ENCODE assay signal across 14 mouse cellular contexts in genomic region chr5:142443514-142443913, GRCm38 (mm10). TPM values are rescaled to one million over a fixed set of nuclear protein-coding genes. Genes with fewer than 3 reads are reported as not detected.
DNase-seq lines count a peak whose midpoint lies in the region; ATAC-seq and TF ChIP-seq lines count a peak whose summit lies in the region.
"Had no signal": no experiment of that assay in that cellular context is flagged by ENCODE, and none has a peak within 500 bp of the region (broad histone marks: within the 10 kb centered on the region; RNA-seq: fewer than 3 reads in every experiment).

No protein-coding gene starts in this region.

- no peaks in the 10 kb centered on the region for H3K9me3 ChIP-seq in kidney, embryonic 16.5 days (ENCODE audit: low read length)
- H3K9me3 ChIP-seq in embryonic facial prominence, embryonic 15.5 days (replicated peaks), result no peaks in the 10 kb centered on the region
- H3K9me3 ChIP-seq: embryonic facial prominence, embryonic 12.5 days; forebrain, embryonic 15.5 days had no signal

- no peak overlapping the region for H3K9ac ChIP-seq in kidney, embryonic 16.5 days (replicated peaks; ENCODE audit: low read length)
- H3K9ac ChIP-seq in embryonic facial prominence, embryonic 15.5 days, result no peak overlapping the region
- H3K9ac ChIP-seq: embryonic facial prominence, embryonic 12.5 days; forebrain, embryonic 15.5 days had no signal

- TF ChIP-seq CTCF in bone marrow macrophage, adult 2 months (IDR thresholded peaks at IDR 0.05; ENCODE audit: low read depth, low read length), result no peak

- ATAC-seq in kidney, embryonic 16.5 days (ENCODE audit: low FRiP score, low TSS enrichment), result no peak
- ATAC-seq in embryonic facial prominence, embryonic 15.5 days (ENCODE audit: insufficient number of reproducible peaks, low FRiP score, low TSS enrichment, low read depth), result no peak
- ATAC-seq: forebrain, embryonic 15.5 days; inflammation-experienced regulatory T-cells, adult 6 months had no signal

- H3K27me3 ChIP-seq in kidney, embryonic 16.5 days (ENCODE audit: insufficient read depth, low read length), result no peaks in the 10 kb centered on the region
- H3K27me3 ChIP-seq in embryonic facial prominence, embryonic 15.5 days, result no peaks in the 10 kb centered on the region
- H3K27me3 ChIP-seq: embryonic facial prominence, embryonic 12.5 days; forebrain, embryonic 15.5 days had no signal

- H3K79me2 ChIP-seq in macrophage (ENCODE audit: inconsistent target), result peaks cover 59% of the 10 kb centered on the region; the same call in 1 of the 2 replicates

- no peak for TF ChIP-seq POLR2A in bone marrow macrophage, adult 2 months (IDR thresholded peaks at IDR 0.05; ENCODE audit: borderline replicate concordance, low read depth, low read length)

- 59% methylated on average over 15 of the region's 15 CpGs for WGBS in kidney, embryonic 16.5 days
- 78% methylated on average over 15 of the region's 15 CpGs for WGBS in embryonic facial prominence, embryonic 15.5 days
- WGBS in macrophage (ENCODE audit: missing documents), result 13% methylated on average over 15 of the region's 15 CpGs

- no peak overlapping the region for H3K4me3 ChIP-seq in kidney, embryonic 16.5 days (ENCODE audit: low read length)
- peak overlapping the region; percentile 0; the same call in 1 of the 2 replicates for H3K4me3 ChIP-seq in bone marrow macrophage, adult 2 months (ENCODE audit: insufficient read depth, low read length)
- no peak overlapping the region for H3K4me3 ChIP-seq in embryonic facial prominence, embryonic 15.5 days (replicated peaks)
- H3K4me3 ChIP-seq in macrophage (ENCODE audit: inconsistent target), result no peak overlapping the region
- H3K4me3 ChIP-seq: embryonic facial prominence, embryonic 12.5 days; forebrain, embryonic 15.5 days had no signal

- H3K4me2 ChIP-seq in kidney, embryonic 16.5 days (replicated peaks; ENCODE audit: low read depth, low read length), result no peak overlapping the region
- no peak overlapping the region for H3K4me2 ChIP-seq in embryonic facial prominence, embryonic 15.5 days (replicated peaks)
- H3K4me2 ChIP-seq: embryonic facial prominence, embryonic 12.5 days; forebrain, embryonic 15.5 days had no signal

- no peaks in the 10 kb centered on the region for H3K36me3 ChIP-seq in kidney, embryonic 16.5 days (ENCODE audit: insufficient read depth, low read length)
- no peaks in the 10 kb centered on the region for H3K36me3 ChIP-seq in embryonic facial prominence, embryonic 15.5 days
- no peaks in the 10 kb centered on the region for H3K36me3 ChIP-seq in macrophage (ENCODE audit: inconsistent target)
- H3K36me3 ChIP-seq: embryonic facial prominence, embryonic 12.5 days; forebrain, embryonic 15.5 days had no signal

- 0 out of 2 replicates have a peak overlapping the region, but pooled peaks have one; percentile 9 for H3K27ac ChIP-seq in kidney, embryonic 16.5 days (ENCODE audit: low read length)
- peak overlapping the region; percentile 61 for H3K27ac ChIP-seq in bone marrow macrophage, adult 2 months (ENCODE audit: insufficient read depth, low read depth, low read length)
- H3K27ac ChIP-seq in embryonic facial prominence, embryonic 15.5 days (replicated peaks), result 0 out of 2 replicates have a peak overlapping the region, but pooled peaks have one; percentile 44
- H3K27ac ChIP-seq in macrophage, result peak overlapping the region; percentile 25; the same call in 1 of the 2 replicates
- H3K27ac ChIP-seq: embryonic facial prominence, embryonic 12.5 days; forebrain, embryonic 15.5 days had no signal

- peaks cover 63% of the 10 kb centered on the region for H3K4me1 ChIP-seq in kidney, embryonic 16.5 days (ENCODE audit: insufficient read depth, low read length)
- peaks cover 53% of the 10 kb centered on the region for H3K4me1 ChIP-seq in bone marrow macrophage, adult 2 months (ENCODE audit: control insufficient read depth, insufficient read depth, low read length)
- peaks cover 81% of the 10 kb centered on the region for H3K4me1 ChIP-seq in embryonic facial prominence, embryonic 15.5 days

- DNase-seq in kidney, postnatal 25 days, result no peak
- no peak for DNase-seq in frontal cortex, adult 2 months (ENCODE audit: extremely low spot score in 1 of 2, low spot score in 1 of 2)
- no peak for DNase-seq in adrenal gland, postnatal 25 days
- DNase-seq: adrenal gland, postnatal 36 days; cerebellum, adult 2 months; spleen, adult 18-20 months; thymus, postnatal 36 days had no signal

RNA-seq across cellular contexts. Expression of gene Ap5z1, which starts 20.2 kb away (rescaled TPM):
- 13.2 and 13.8 TPM in 2 replicates for polyA plus RNA-seq in kidney, embryonic 16.5 days (2015; fragmentation: Nextera tagmentation; extraction: Ambion mirVana)
- 28.9 and 29.1 TPM in 2 replicates for polyA plus RNA-seq in bone marrow macrophage, adult 2 months (2012; ENCODE audit: insufficient read depth, insufficient read length, missing spikeins)
- polyA plus RNA-seq in embryonic facial prominence, embryonic 15.5 days (2015; fragmentation: Nextera tagmentation; extraction: Ambion mirVana), result 9.9 and 11.8 TPM in 2 replicates
- 100 to 1,000 TPM in 20 of 26 experiments, 10 to 100 TPM in 6; 52.4 to 220 (median 129) TPM for total RNA-seq in macrophage (2018; cell fraction: chromatin; rRNA removed)
- 10 to 100 TPM; 11.7 to 34.5 (median 23.5) TPM for total RNA-seq in macrophage (2018; cell fraction: cytosol; rRNA removed)
- total RNA-seq in macrophage (2018; cell fraction: nucleus; rRNA removed), result 100 to 1,000 TPM in 7 of 26 experiments, 10 to 100 TPM in 19; 31.3 to 145 (median 77.2) TPM
- polyA plus RNA-seq in macrophage (2018), result 20.0 to 30.2 TPM (median 20.7 TPM) in 3 replicates
- 30.7 and 30.8 TPM in 2 replicates for polyA plus RNA-seq in frontal cortex, adult 2 months (2012; rRNA removed)
- 17.7 and 28.4 TPM in 2 replicates for total RNA-seq in adrenal gland, postnatal 25 days (2021)

RNA-seq across cellular contexts. Expression of gene Foxk1, which starts 42.2 kb away (rescaled TPM):
- polyA plus RNA-seq in kidney, embryonic 16.5 days (2015; fragmentation: Nextera tagmentation; extraction: Ambion mirVana), result 3.6 and 4.4 TPM in 2 replicates
- 16.2 and 18.2 TPM in 2 replicates for polyA plus RNA-seq in bone marrow macrophage, adult 2 months (2012; ENCODE audit: insufficient read depth, insufficient read length, missing spikeins)
- 6.5 and 6.6 TPM in 2 replicates for polyA plus RNA-seq in embryonic facial prominence, embryonic 15.5 days (2015; fragmentation: Nextera tagmentation; extraction: Ambion mirVana)
- total RNA-seq in macrophage (2018; cell fraction: chromatin; rRNA removed), result 10 to 100 TPM in 14 of 26 experiments, 1 to 10 TPM in 12; 3.4 to 17.4 (median 11.5) TPM
- 10 to 100 TPM in 25 of 26 experiments, 1 to 10 TPM in 1; 9.9 to 19.0 (median 14.0) TPM for total RNA-seq in macrophage (2018; cell fraction: cytosol; rRNA removed)
- total RNA-seq in macrophage (2018; cell fraction: nucleus; rRNA removed), result 10 to 100 TPM in 18 of 26 experiments, 1 to 10 TPM in 8; 7.9 to 18.3 (median 12.9) TPM
- polyA plus RNA-seq in macrophage (2018), result 8.6 to 10.0 TPM (median 9.3 TPM) in 3 replicates
- 19.1 and 19.2 TPM in 2 replicates for polyA plus RNA-seq in frontal cortex, adult 2 months (2012; rRNA removed)
- 24.2 and 27.3 TPM in 2 replicates for total RNA-seq in adrenal gland, postnatal 25 days (2021)

Comparison
In these comparisons a context has a peak if more than half of its experiments do, and no peak if none do; other contexts are left out.
1. H3K27ac ChIP-seq: peak in every context shown above with its lines; median percentile 61 in bone marrow macrophage, adult 2 months; 44 in embryonic facial prominence, embryonic 15.5 days; 25 in macrophage; 9 in kidney, embryonic 16.5 days.